Mouse (Mus musculus) forebrain, embryonic 10.5 days (tissue): ENCODE data around the gene Esyt1. TPM values are rescaled to one million over a fixed set of nuclear protein-coding genes. Genes with fewer than 3 reads are reported as not detected.

Source experiments
- DNase-seq: peaks from one replicate; pipeline ENCODE4 v3.0.0-alpha.2; 2017; ENCODE audit warnings: low spot score; ENCODE audit errors: extremely low spot score
- H3K27ac ChIP-seq: fragments of 300-500 bp; sonication (generic); 2 replicates; pipeline ENCODE4 v1.5.1; 2016; ENCODE audit warnings: mild to moderate bottlenecking
- H3K27me3 ChIP-seq: fragments of 300-500 bp; sonication (generic); 2 replicates; pipeline ENCODE4 v1.6.1; 2016; ENCODE audit warnings: mild to moderate bottlenecking; ENCODE audit not compliant: poor library complexity, severe bottlenecking
- H3K36me3 ChIP-seq: fragments of 300-500 bp; sonication (generic); replicated peaks from 2 replicates; pipeline ENCODE4 v1.6.1; 2016; ENCODE audit warnings: mild to moderate bottlenecking, moderate library complexity
- H3K4me1 ChIP-seq: fragments of 300-500 bp; sonication (generic); 2 replicates; pipeline ENCODE4 v1.6.1; 2016
- H3K4me3 ChIP-seq: fragments of 300-500 bp; sonication (generic); 2 replicates; pipeline ENCODE4 v1.5.1; 2016; ENCODE audit warnings: mild to moderate bottlenecking, moderate library complexity
- H3K9me3 ChIP-seq: fragments of 300-500 bp; sonication (generic); 2 replicates; pipeline ENCODE4 v1.6.1; 2016; ENCODE audit warnings: mild to moderate bottlenecking, moderate library complexity
- WGBS: fragments of 180-500 bp; shearing (Covaris S2); methylation state at CpG from one replicate; pipeline ENCODE4 v1.1.7; 2016; 5-methylcytosine and 5-hydroxymethylcytosine counted together
- polyA plus RNA-seq: library from polyadenylated mRNA; unstranded; fragments of >200 nt; fragmentation: Nextera tagmentation; extraction: Ambion mirVana; gene quantifications from 2 replicates; pipeline ENCODE4 v1.2.1, GENCODE M21; 2016

Esyt1 gene
- polyA plus RNA-seq, 1 experiment from 2014 or later: 10.3 TPM

DNA sequence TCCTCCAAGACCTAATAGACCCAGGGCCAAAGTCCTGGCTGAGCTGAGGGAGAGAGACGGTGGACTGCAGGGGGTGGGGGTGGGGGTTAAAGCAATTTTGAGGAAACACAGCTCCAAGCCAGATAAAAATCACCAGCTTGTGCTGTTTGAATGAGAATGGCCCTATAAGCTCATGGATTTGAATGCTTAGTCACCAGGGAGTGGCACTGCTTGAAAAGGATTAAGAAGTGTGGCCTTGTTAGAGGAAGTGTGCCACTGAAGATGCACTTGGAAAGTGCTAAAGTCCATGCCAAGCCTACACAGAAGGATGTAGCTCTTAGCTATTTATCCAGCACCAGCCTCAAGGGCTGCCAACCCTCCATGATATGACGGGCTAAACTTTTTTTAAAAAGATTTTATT lies 9.5 kb upstream of the Esyt1 start:
- Histone ChIP-seq H3K27me3 (0 out of 2 replicates have a peak, but pooled peaks cover 4% of the 10 kb centered on the region), H3K9me3 (no peaks in the 10 kb centered on the region), H3K4me3 (no peak overlapping the region), H3K27ac (no peak overlapping the region), H3K4me1 (peaks cover 10% of the 10 kb centered on the region), H3K36me3 (0 out of 2 replicates have a peak, but pooled peaks cover 3% of the 10 kb centered on the region)
- no peak for DNase-seq
- 83% methylated on average over 2 of the region's 2 CpGs for WGBS

DNA sequence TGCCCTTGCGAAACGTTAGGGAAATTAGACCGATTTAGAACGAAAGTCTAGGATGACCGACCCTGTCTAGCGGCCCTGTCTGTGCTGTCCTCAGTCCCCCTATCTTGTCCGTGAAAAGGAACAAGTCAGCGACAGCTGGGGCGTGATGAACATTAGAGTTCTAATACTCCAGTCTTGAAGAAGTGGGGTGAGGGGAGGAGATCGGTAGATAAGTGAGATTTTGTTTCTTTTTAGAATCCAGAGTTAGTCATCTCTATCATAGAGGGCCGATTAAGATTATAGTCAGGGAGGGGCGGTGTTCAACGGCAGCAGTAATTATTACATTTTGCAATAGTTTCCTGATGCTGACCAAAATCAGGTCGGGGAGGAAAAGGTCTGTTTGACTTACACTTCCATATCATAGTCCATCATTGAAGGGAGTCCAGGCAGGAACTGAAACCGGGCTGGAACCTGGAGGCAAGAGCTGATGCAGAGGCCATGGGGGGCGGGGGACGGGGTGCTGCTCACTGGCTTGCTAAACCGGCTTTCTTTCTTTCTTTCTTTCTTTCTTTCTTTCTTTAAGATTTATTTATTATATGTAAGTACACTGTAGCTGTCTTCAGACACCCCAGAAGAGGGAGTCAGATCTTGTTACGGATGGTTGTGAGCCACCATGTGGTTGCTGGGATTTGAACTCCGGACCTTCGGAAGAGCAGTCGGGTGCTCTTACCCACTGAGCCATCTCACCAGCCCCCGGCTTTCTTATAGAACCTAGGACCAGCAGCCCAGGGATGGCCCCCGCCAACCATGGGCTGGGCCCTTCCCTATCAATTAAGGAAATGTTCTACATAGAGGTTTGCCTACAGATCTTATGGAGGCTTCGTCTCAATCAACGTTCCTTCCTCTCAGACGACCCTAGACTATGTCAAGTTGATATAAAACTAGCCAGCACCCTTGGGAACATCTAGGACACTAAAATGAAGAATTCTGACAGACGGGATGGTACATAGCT lies 990 bp upstream of the Esyt1 start:
- Histone ChIP-seq H3K27me3 (peaks cover 80% of the 10 kb centered on the region), H3K36me3 (no peaks in the 10 kb centered on the region), H3K9me3 (no peaks in the 10 kb centered on the region), H3K4me1 (peaks cover 30% of the 10 kb centered on the region), H3K27ac (0 out of 2 replicates have a peak overlapping the region, but pooled peaks have one; percentile 82), H3K4me3 (peak overlapping the region; percentile 83)
- no peak for DNase-seq
- WGBS: 30% methylated on average over 28 of the region's 28 CpGs

DNA sequence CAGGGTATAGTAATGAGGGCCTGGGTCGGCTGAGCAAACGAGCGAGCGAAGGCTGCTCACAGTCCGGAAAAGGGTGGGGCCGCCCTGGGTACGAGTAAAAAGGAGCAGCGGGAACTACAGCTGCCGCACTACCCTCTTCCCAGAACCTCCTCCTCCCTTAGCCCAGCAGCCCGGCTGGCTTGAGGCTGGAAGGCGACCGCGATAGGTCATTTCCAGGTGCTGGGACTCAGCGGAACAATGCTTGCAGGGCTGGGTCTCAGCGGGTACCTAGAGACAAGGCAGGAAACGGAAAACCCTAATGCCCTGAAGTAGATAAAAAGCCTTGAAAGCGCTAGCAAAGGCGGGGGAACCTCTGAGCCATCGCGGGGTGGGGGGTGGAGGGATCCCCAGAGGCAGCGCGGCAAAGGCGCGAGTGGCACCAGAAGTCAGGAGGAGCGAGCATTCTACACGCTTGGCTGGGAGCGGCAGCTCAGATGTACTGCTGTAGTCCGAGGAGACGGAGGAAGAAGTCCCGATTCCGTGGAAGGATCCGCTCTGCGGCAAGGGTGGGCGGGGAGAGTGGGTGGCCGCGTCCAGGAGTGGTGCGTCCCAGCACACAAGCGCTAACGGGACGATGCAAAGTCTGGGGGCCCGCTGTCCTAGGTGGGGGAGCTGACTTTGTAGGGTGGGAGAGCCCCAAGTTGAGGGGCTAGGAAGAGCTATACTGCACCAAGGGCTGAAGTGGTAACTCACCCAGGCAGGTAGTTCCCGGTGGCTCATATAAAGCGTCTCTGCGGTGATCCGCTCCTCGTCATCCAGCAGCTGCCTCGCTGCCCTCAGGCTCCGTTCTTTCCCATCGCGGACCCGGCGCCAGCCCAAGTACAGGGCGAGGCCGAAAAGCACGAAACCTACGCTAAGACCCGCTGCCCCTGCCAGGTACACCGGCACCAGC lies 674 bp downstream of the Esyt1 start:
- peak; percentile 72 for DNase-seq
- peak overlapping the region; percentile 83 for H3K4me3 ChIP-seq
- H3K36me3 ChIP-seq: 0 out of 2 replicates have a peak, but pooled peaks cover 4% of the 10 kb centered on the region
- peak overlapping the region; percentile 82 for H3K27ac ChIP-seq
- H3K27me3 ChIP-seq: peaks cover 95% of the 10 kb centered on the region
- H3K4me1 ChIP-seq: peaks cover 30% of the 10 kb centered on the region
- no peaks in the 10 kb centered on the region for H3K9me3 ChIP-seq
- under 1% methylated on average over 58 of the region's 58 CpGs for WGBS

DNA sequence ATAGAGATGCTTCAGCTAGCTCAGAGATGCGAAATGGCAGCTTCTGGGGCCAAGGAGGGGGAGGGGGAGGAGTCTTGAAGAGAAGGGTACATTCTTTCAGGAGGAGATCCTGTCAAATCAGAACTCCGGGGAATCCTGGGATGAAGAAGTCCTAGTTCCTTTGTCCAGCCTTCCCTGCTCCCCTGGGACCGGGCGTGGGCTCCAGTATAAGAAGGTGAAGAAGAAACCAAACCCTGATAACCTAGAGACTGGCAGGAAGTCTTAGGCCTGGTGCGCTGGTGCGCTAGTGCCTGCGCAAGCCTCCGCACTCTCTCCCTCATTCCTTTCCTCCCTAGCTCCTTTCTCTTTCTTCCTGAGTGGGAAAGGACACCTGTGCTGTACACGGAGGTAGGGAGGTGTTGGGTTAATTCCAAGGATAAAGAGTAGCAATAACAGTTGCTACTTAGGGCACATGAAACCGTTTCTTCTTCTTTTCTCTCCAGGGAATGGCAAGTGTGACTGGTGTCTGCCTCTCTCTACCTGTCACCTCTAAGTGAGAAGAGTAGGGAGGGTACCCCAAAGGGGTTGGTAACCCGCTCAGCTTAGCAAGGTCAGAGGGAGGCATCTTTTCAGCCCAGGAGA lies 1.4 kb downstream of the Esyt1 start:
- Histone ChIP-seq H3K27ac (peak overlapping the region; percentile 82), H3K36me3 (peaks cover 4% of the 10 kb centered on the region; the same call in 1 of the 2 replicates), H3K4me3 (peak overlapping the region; percentile 83), H3K9me3 (no peaks in the 10 kb centered on the region), H3K27me3 (peaks cover 95% of the 10 kb centered on the region), H3K4me1 (peaks cover 30% of the 10 kb centered on the region)
- WGBS: 5% methylated on average over 11 of the region's 11 CpGs
- no peak for DNase-seq

DNA sequence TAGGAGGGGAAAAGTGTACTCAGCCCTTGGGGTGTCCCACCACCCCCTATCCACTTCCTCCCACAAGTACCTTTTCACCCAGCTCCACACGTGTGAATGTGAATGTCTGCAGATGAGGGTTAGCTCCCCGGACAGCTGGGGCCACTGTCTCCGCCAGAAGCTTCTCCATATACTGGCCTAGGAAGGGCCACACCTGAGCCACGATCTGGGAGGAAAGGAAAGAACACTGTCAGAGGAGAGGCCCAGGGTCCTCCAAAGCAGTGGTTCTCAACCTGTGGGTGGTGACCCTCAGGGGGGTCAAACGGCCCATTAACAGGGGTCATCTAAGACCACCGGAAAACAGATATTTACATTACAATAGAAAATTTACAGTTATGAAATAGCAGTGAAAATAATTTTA lies 3.3 kb downstream of the Esyt1 start:
- 85% methylated on average over 6 of the region's 6 CpGs for WGBS

DNA sequence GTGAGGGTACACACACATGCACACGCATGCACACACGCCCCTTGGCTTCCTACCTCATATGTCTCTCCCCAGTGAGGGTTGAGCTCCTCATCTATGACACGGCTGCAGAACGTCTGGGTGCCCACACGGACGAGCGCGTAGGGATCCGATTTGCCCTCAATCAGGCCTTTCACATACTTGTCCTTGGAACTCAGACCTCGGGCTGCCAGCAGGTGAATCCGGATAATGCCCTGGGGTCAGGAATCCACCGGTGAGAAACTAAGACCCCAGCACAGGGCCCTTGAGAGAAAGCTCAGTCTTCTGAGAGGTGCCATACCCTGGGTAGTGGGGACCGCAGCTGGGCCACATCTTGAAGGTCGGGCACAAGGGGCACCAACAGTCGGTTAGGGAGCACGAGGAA lies 5.1 kb downstream of the Esyt1 start:
- H3K27me3 ChIP-seq: peaks cover 100% of the 10 kb centered on the region

More for the DNA sequence above, 3.3 kb downstream of the Esyt1 start:
- Histone ChIP-seq H3K9me3 (no peaks in the 10 kb centered on the region), H3K36me3 (peaks cover 12% of the 10 kb centered on the region; the same call in 1 of the 2 replicates), H3K27ac (no peak overlapping the region), H3K4me3 (no peak overlapping the region), H3K4me1 (peaks cover 32% of the 10 kb centered on the region), H3K27me3 (peaks cover 96% of the 10 kb centered on the region)
- DNase-seq: no peak

DNA sequence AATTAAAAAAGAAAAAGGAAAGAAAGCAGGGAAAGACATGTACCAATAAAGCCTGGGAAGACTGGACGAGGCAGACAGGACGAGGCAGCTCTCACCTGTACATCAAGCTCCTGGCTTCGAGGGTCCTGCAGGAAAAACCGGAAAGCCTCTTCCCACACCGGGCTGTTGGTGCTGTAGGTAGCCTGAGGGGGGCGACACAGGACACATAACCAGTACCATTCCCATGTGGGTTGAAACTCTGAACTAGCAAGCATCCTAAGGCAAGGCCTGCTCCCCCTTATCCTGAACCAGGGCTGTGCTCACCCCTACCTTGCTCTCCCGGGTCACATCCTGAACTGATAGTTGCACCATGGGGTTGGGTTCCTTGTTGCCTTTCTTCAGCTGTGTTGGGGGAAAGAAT lies 6.8 kb downstream of the Esyt1 start:
- peaks cover 16% of the 10 kb centered on the region for H3K4me1 ChIP-seq
- H3K36me3 ChIP-seq: peaks cover 14% of the 10 kb centered on the region; the same call in 1 of the 2 replicates
- no peaks in the 10 kb centered on the region for H3K9me3 ChIP-seq
- DNase-seq: no peak
- peaks cover 91% of the 10 kb centered on the region for H3K27me3 ChIP-seq
- no peak overlapping the region for H3K27ac ChIP-seq
- H3K4me3 ChIP-seq: no peak overlapping the region
- WGBS: 68% methylated on average over 7 of the region's 7 CpGs

More for the DNA sequence above, 5.1 kb downstream of the Esyt1 start:
- no peak overlapping the region for H3K4me3 ChIP-seq
- 87% methylated on average over 16 of the region's 16 CpGs for WGBS
- no peak for DNase-seq
- H3K36me3 ChIP-seq: peaks cover 14% of the 10 kb centered on the region; the same call in 1 of the 2 replicates
- H3K27ac ChIP-seq: no peak overlapping the region
- no peaks in the 10 kb centered on the region for H3K9me3 ChIP-seq
- peaks cover 34% of the 10 kb centered on the region for H3K4me1 ChIP-seq

DNA sequence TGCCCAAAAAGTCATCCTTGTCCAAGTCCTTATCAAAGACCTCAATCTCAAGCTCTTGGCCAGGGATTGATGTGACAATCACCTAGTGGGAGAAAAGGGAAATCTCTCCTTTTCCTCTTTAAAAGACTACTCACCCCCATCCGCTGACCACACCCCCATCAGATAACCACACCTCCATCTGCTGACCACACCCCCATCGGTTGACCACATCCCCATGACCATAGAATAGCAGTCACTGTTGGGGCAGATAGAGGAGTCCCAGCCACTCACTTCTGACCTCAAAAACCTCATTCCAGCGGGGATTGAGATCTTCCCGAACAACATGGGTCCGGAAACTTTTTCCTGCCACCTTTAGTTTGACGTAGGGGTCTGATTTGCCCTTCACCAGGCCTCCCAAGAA lies 9.0 kb downstream of the Esyt1 start:
- Histone ChIP-seq H3K27ac (no peak overlapping the region), H3K4me1 (peaks cover 15% of the 10 kb centered on the region), H3K9me3 (no peaks in the 10 kb centered on the region), H3K36me3 (peaks cover 15% of the 10 kb centered on the region; the same call in 1 of the 2 replicates), H3K27me3 (peaks cover 70% of the 10 kb centered on the region), H3K4me3 (0 out of 2 replicates have a peak overlapping the region, but pooled peaks have one; percentile 26)
- no peak for DNase-seq
- WGBS: 17% methylated on average over 6 of the region's 6 CpGs

DNA sequence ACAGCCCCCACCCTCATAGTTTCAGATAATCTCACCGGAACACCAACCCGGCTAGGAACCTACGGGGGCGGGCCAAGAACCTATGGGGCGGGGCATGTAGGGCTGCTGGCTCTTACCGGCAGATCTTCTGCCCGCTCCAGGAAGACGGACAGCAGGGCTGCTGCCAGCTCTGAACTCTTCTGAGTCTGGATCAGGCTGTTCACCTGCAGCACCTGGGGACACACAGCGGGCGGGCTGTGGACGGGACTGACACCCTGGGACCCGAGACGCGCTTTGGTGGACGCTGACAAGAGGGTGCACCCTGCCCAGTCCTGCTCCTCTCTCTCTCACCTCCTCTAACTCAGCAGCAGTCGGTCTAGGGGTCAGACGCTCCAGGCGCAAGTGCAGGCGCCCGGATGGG lies 9.6 kb downstream of the Esyt1 start:
- no peak for DNase-seq
- Histone ChIP-seq H3K36me3 (peaks cover 15% of the 10 kb centered on the region; the same call in 1 of the 2 replicates), H3K4me3 (peak overlapping the region; percentile 26), H3K4me1 (peaks cover 15% of the 10 kb centered on the region), H3K27ac (no peak overlapping the region), H3K27me3 (peaks cover 63% of the 10 kb centered on the region), H3K9me3 (no peaks in the 10 kb centered on the region)
- 3% methylated on average over 20 of the region's 20 CpGs for WGBS

DNA sequence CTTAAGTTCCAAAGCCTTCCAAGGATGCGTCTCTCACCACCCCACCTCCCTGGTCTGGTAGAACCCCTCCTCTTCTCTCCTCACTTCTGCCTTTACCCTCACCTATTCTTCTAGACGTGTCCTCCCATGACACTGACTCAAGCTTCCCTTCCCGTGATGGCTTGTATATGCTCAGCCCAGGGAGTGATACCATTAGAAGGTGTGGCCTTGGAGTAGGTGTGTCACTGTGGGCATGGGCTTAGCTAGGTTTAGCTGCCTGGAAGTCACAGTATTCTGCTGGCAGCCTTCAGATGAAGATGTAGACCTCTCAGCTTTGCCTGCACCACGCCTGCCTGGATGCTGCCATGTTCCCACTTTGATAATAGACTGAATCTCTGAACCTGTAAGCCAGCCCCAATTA lies 10.6 kb downstream of the Esyt1 start:
- 83% methylated on average over 4 of the region's 4 CpGs for WGBS

DNA sequence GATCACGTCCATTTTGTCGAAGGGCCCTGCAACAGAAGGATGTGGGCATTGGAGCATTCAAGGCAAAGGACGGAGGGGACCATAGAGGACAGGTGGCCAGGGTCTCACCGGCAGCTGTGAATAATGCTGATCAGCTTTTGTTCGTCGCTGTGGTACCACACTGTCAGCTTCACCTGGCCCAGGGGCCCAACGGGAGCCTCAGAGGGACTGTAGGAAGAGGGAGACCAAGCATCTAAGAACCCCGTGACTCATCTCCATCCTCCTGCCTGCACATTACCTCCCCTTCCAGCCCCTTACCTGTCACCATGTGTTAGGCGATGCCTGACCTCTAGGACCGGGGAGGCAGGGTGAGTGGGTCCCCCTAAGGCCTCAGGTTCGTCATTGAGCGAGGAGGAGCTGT lies 13.9 kb downstream of the Esyt1 start:
- DNase-seq: no peak
- Histone ChIP-seq H3K36me3 (peaks cover 2% of the 10 kb centered on the region; the same call in 1 of the 2 replicates), H3K4me3 (no peak overlapping the region), H3K4me1 (peaks cover 8% of the 10 kb centered on the region), H3K27ac (no peak overlapping the region), H3K27me3 (peaks cover 20% of the 10 kb centered on the region), H3K9me3 (no peaks in the 10 kb centered on the region)
- 80% methylated on average over 12 of the region's 12 CpGs for WGBS

More for the DNA sequence above, 10.6 kb downstream of the Esyt1 start:
- Histone ChIP-seq H3K4me3 (no peak overlapping the region), H3K36me3 (peaks cover 12% of the 10 kb centered on the region; the same call in 1 of the 2 replicates), H3K9me3 (no peaks in the 10 kb centered on the region), H3K27ac (no peak overlapping the region), H3K27me3 (peaks cover 53% of the 10 kb centered on the region), H3K4me1 (peaks cover 15% of the 10 kb centered on the region)
- DNase-seq: no peak

DNA sequence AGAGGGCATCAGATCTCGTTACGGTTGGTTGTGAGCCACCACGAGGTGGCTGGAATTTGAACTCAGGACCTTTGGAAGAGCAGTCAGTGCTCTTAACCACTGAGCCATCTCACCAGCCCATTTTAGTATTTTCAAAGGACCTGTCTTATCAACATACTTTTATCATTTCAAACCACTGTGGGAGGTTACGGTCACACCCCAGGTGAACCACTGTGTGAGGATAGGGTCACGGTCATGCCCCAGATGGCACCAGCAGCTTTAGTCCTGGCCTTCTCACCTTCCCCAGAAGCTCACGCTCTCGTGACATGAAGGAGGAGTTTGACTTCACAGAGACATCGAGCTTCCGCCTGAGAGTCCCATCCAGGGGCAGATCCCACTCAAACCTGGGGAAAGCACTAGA lies 14.5 kb downstream of the Esyt1 start:
- peaks cover 15% of the 10 kb centered on the region for H3K27me3 ChIP-seq
- no peaks in the 10 kb centered on the region for H3K9me3 ChIP-seq
- 94% methylated on average over 9 of the region's 9 CpGs for WGBS
- peaks cover 5% of the 10 kb centered on the region for H3K4me1 ChIP-seq
- DNase-seq: no peak
- H3K36me3 ChIP-seq: peaks cover 2% of the 10 kb centered on the region; the same call in 1 of the 2 replicates
- H3K4me3 ChIP-seq: no peak overlapping the region
- H3K27ac ChIP-seq: no peak overlapping the region
